Mouse (Mus musculus) retina, postnatal 1 day (tissue): ENCODE data around the gene Ptprm.

Source experiments
- DNase-seq: peaks from one replicate; pipeline ENCODE4 v3.0.0-alpha.2; 2012

The Ptprm gene

GRCm38 (mm10) chr17:67209676-67210344 lies 144.4 kb downstream of the Ptprm start:
- DNase-seq, result no peak

GRCm38 (mm10) chr17:67208600-67208999 lies 145.7 kb downstream of the Ptprm start:
- no peak for DNase-seq

- DNase-seq, result no peak
These were observed 147.3 kb downstream of the Ptprm start for GRCm38 (mm10) chr17:67206984-67207383.

GRCm38 (mm10) chr17:67201151-67201550 lies 153.1 kb downstream of the Ptprm start:
- no peak for DNase-seq

- DNase-seq, result no peak
These were observed 160.5 kb downstream of the Ptprm start for GRCm38 (mm10) chr17:67193728-67194127.

DNA sequence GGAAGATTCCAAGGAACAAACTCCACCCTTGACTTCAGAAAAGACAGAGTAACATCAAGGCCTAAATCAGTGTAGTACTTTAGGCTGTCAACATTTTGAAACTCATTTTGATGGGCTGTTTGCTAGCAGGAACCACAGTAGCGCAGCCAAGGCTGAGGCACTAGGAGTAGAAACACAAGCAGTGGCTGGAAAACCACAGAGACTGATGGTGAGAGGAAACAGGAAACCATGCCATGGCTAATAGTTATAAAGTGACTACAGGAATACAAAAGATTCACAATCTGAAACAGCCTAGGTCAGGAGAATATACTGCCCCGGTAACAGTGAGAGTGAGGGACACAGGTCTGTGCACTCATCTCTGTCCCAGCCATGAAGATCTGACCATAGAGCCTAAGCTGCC lies 165.7 kb downstream of the Ptprm start:
- no peak for DNase-seq

- no peak for DNase-seq
These were observed 167.4 kb downstream of the Ptprm start for GRCm38 (mm10) chr17:67186879-67187278.

DNA sequence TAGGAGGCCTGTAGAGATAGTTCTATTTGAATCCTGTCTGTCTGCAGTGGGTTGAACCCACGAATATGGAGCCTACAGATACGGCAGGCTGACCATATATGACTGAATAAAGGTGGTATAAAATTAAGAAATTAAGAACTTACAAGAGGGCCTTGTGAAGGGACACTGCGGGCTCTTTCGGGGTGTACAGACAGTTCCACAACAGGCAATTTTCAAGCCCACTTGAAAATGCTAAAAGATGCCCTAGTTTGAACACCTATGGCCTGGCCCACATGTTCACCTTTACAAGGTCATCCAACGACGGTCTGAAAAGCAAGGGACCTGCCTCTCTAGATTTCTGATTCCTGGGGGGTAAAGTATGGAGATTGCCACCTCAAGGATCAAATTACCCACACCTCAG lies 168.3 kb downstream of the Ptprm start:
- no peak for DNase-seq

- no peak for DNase-seq
These were observed 174.8 kb downstream of the Ptprm start for GRCm38 (mm10) chr17:67179446-67179845.

GRCm38 (mm10) chr17:67178686-67179265 lies 175.5 kb downstream of the Ptprm start:
- DNase-seq, result peak; percentile 24

- peak; percentile 57 for DNase-seq
These were observed 178.4 kb downstream of the Ptprm start for GRCm38 (mm10) chr17:67175836-67176235.

DNA sequence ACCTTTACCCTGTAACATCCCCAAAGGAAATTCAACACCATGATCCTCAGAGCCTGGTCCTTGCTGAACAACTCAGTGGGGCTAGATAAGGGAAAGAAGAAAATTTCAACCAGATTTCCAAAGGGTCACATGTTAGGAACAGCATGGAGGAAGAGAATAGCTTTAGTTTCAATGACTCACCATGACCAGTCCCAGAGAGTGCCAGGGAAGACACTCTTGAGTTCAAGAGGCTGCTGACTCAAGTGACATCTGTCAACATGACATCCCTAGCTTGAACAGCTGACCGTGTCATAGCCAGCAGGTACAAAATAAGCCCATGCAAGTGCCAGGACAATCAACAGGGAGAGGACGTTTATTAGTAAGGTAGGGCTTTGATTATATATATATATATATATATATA lies 182.9 kb downstream of the Ptprm start:
- no peak for DNase-seq

DNA sequence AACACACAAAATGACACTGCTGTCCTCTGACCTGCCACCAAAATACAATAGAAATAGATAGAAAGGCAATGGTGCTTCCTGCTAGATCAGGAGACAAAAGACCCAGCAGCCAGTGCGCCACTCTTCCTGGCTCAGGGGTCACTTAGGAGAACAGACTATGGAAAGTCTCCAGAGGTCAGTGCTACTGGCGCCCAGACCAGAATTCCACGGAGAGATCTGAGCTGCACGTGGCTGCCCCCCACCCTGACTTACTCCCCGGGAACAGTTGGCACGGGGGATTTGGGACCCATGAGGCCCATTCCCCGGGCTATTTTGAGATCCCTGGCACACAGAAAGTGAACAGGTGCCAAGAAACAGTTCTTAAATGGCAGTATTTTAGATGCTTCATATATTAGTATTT lies 183.6 kb downstream of the Ptprm start:
- DNase-seq, result no peak

DNA sequence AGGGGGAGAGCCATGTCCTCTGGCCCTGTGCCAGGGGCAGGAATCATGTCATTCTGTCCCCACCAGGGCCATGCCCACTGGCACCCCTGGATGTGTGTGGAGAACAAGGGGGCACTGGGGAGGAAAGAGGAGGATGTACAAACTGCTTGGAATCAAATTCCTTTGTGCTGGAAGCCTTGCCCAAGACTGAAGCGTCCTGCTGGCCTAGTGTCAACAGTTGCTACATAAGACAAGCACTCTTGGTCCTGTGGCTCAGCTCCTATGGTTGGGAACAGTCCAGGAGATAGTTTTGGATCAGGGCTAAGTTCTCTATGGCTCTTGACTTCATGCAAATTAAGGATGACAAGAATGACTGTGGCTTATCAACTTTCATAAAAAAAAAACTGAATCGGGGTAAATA lies 188.4 kb downstream of the Ptprm start:
- DNase-seq, result no peak

DNA sequence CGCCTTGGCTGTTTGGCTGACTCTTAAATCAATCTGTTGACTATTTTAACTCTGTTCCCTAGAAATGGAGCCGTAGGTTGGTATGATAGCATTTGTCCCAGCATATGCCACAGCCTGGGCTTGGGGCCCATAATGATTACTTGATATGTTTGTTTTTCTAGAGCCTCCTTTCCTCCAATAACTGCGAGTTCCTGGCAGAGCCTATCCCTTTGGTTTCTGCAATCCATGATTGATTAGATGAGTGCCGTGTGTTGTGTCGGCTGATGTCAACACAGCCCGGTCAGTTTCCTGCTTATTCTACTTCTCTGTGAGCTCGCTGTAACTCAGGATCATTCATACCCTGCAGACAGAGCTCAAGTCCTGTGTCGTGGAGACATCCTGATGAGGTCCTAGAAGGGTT lies 194.6 kb downstream of the Ptprm start:
- DNase-seq, result no peak

DNA sequence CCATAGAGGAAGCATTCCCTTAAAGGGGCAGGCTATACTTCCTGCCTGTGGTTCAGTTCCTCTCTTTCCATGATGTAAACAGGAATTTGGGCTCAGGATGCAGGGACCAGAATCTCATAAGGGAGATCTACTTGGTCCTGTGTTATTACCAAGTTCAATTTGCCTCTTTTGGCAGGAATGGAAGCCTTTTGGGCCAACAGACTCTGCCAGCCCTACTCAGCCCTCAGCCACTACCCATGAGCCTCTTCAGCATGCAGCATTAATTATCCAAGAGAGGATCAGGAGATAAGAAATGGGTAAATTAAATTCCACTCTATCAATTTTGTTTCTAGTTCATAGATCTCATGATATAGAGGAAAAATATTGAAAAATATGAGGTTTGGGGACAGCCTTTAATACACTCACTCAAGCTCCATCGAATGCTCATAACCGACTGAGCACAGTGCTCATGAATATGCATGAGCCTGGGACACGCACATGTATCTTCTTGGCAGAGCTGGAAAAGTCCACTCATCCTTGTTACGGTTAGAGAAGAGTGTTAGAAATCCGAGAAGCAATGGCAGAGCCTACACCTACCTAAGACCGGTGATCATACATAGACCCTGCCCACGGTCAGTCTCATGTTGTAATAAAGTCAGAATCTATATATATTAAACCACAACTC lies 197.0 kb downstream of the Ptprm start:
- peak; percentile 34 for DNase-seq

DNA sequence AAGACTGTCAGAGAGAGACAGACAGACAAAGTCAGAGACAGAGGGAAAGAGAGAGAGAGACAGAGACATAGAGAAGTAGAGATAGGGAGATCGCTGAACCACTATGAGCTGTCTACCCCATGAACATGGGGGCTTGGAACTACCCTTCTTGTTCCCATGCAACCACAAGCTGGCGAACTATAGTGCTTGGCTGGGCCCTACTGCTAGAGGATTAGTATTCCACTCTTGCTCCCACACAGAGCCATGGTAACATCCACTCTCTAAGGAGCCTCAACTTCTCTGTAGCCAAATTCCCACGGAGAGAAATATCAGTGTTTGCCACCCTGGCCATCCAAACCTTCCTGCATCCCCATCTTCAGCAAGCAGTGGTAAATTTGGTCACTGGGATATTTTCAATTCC lies 202.0 kb downstream of the Ptprm start:
- DNase-seq, result no peak

GRCm38 (mm10) chr17:67150441-67150840 lies 203.8 kb downstream of the Ptprm start:
- DNase-seq, result no peak

DNA sequence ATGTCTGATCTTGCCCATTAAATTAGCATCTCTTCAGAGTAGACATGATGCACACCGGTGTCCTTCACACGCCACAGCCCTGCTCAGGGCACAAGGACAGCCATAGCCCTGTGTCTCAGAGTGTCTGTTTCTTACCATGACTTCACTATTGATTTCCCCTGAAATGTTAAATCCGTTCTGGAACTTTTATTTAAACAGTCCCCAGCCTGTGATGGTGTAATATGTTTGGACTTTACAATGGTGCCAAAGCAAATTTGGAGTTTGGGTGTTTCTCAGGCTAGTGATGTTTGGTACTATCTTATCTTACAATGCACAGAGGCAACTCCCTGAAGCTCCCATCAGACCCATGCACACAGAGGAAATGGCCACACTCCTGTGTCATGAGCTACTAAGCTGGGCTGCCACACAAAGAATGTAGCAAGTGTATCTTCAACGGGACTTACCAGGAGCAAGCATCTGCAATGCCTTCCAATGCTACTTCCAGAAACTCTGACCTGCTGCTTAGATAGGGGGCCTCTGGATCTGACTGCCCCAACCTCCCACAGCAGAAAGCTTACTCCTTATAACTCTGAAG lies 212.0 kb downstream of the Ptprm start:
- no peak for DNase-seq

DNA sequence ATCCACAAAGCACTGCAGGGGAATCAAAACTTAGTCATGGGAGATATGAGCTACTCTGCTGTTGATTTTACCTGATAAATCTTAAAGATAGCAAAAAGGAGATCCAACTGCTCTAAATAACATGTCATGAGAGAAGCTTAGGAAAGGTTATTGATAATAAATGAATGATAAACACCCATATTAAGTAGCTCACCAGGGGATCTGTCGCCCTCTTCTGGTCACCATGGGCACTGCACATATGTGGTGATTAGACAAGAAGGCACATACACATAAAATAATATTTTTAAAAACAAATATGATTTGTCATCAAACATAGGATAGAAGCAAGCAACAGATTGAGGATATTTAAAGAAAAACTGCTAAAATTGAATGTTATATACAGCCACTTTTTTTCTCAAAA lies 213.8 kb downstream of the Ptprm start:
- peak; percentile 35 for DNase-seq

DNA sequence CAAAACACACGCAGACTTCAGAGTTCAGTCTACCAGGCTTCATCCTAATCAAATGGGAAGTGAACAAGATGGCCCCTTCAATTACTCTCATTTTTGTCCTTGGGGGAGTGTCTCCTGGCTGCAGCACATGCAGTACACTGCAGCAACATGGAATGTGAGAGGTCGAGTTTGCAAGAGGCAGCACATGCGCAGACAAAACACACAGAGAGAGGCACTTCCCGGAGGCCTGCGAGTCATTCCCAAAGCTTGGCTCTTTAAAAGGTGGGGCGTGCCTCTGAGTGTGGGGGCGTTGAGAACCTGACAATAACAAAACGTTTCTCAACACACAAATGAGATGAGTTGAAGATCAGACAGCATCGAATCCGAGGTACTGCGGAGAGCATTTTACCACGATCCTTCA lies 215.3 kb downstream of the Ptprm start:
- no peak for DNase-seq

DNA sequence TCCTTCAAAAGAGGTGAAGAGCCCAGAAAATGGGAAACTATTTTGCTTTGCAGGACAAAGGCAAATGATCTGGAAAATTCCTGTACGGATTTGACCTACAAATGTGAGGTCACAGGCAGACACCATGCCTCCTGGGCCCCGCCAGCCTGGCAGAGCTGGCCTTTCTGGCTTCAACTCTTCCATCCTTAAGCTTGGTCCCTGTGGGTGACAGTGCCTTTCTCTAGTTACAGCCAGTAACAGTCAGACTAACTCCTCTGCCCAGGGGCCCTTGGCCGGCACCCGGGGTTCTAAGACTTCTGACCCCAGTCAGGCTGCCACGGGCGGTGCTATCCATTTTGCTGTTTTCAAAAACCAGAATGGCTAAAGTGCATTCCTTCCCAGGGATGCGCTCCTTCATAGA lies 217.4 kb downstream of the Ptprm start:
- DNase-seq, result no peak

GRCm38 (mm10) chr17:67136421-67136820 lies 217.8 kb downstream of the Ptprm start:
- DNase-seq, result peak; percentile 14

DNA sequence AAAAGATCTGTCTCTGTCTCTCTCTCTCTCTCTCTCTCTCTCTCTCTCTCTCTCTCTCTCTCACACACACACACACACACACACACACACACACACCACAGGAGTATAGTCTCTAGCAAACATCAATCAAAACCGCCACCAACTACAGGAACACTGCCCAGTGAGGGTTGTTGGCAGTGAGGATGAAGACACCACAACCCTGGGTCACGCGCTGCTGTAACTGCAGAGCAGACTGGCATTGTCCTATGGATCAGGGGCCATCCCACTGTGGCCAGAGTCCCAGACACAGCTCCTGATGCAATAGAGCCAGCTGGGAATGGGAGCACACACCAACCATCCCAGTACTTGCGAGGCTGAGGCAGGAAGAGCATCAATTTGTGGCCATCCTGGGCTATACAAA lies 220.0 kb downstream of the Ptprm start:
- peak; percentile 30 for DNase-seq
